Mouse (Mus musculus) neural tube, embryonic 12.5 days (tissue): ENCODE measurements around the gene Klf15. TPM values are rescaled to one million over a fixed set of nuclear protein-coding genes. Genes with fewer than 3 reads are reported as not detected.

Experiments used
- ATAC-seq: fragments of 200-750 bp; cut with Nextera tagmentation; 2 replicates; pipeline ENCODE4 v1.8.0; 2017; ENCODE audit warnings: low read depth, mild to moderate bottlenecking, moderate TSS enrichment, moderate library complexity; ENCODE audit not compliant: low FRiP score
- H3K27ac ChIP-seq: fragments of 300-500 bp; sonication (generic); 2 replicates; pipeline ENCODE4 v1.5.1; 2016
- H3K27me3 ChIP-seq: fragments of 300-500 bp; sonication (generic); replicated peaks from 2 replicates; pipeline ENCODE4 v1.6.1; 2016; ENCODE audit warnings: mild to moderate bottlenecking
- H3K36me3 ChIP-seq: fragments of 300-500 bp; sonication (generic); 2 replicates; pipeline ENCODE4 v1.6.1; 2016; ENCODE audit warnings: mild to moderate bottlenecking
- H3K4me1 ChIP-seq: fragments of 300-500 bp; sonication (generic); 2 replicates; pipeline ENCODE4 v1.6.1; 2016
- H3K4me2 ChIP-seq: fragments of 300-500 bp; sonication (generic); replicated peaks from 2 replicates; pipeline ENCODE4 v1.6.1; 2016; ENCODE audit warnings: mild to moderate bottlenecking
- H3K4me3 ChIP-seq: fragments of 300-500 bp; sonication (generic); 2 replicates; pipeline ENCODE4 v1.5.1; 2016
- H3K9ac ChIP-seq: fragments of 300-500 bp; sonication (generic); 2 replicates; pipeline ENCODE4 v1.6.1; 2016; ENCODE audit warnings: mild to moderate bottlenecking
- H3K9me3 ChIP-seq: fragments of 300-500 bp; sonication (generic); 2 replicates; pipeline ENCODE4 v1.6.1; 2016; ENCODE audit warnings: mild to moderate bottlenecking
- WGBS: fragments of 180-500 bp; shearing (Covaris S2); methylation state at CpG from one replicate; pipeline ENCODE4 v1.1.7; 2016; 5-methylcytosine and 5-hydroxymethylcytosine counted together
- polyA plus RNA-seq: library from polyadenylated mRNA; unstranded; fragments of >200 nt; fragmentation: Nextera tagmentation; extraction: Ambion mirVana; gene quantifications from 2 replicates; pipeline ENCODE4 v1.2.1, GENCODE M21; 2016

Klf15 gene
- polyA plus RNA-seq, 1 experiment from 2014 or later = 6.6 TPM

GRCm38 (mm10) chr6:90476941-90477518 is 14.7 kb downstream of the Klf15 start:
- H3K36me3 ChIP-seq = no peaks in the 10 kb centered on the region
- no peak overlapping the region for H3K4me2 ChIP-seq
- H3K9ac ChIP-seq = no peak overlapping the region
- H3K4me1 ChIP-seq = peaks cover 6% of the 10 kb centered on the region; the same call in 1 of the 2 replicates
- H3K27ac ChIP-seq = no peak overlapping the region
- H3K27me3 ChIP-seq = no peaks in the 10 kb centered on the region
- 65% methylated on average over 14 of the region's 14 CpGs for WGBS
- H3K9me3 ChIP-seq = no peaks in the 10 kb centered on the region
- no peak overlapping the region for H3K4me3 ChIP-seq
- no peak for ATAC-seq

GRCm38 (mm10) chr6:90484249-90484648 is 21.9 kb downstream of the Klf15 start:
- H3K36me3 ChIP-seq = no peaks in the 10 kb centered on the region
- H3K27me3 ChIP-seq = no peaks in the 10 kb centered on the region
- no peak overlapping the region for H3K27ac ChIP-seq
- ATAC-seq = no peak
- H3K9ac ChIP-seq = no peak overlapping the region
- WGBS = 69% methylated on average over 3 of the region's 3 CpGs
- H3K4me3 ChIP-seq = no peak overlapping the region
- no peaks in the 10 kb centered on the region for H3K4me1 ChIP-seq
- H3K9me3 ChIP-seq = no peaks in the 10 kb centered on the region
- no peak overlapping the region for H3K4me2 ChIP-seq

GRCm38 (mm10) chr6:90484876-90485275 is 22.5 kb downstream of the Klf15 start:
- Histone ChIP-seq H3K36me3 (no peaks in the 10 kb centered on the region), H3K9me3 (no peaks in the 10 kb centered on the region), H3K27me3 (no peaks in the 10 kb centered on the region), H3K27ac (no peak overlapping the region), H3K4me1 (no peaks in the 10 kb centered on the region), H3K9ac (no peak overlapping the region), H3K4me3 (no peak overlapping the region), H3K4me2 (no peak overlapping the region)
- ATAC-seq = no peak
- 86% methylated on average over 5 of the region's 5 CpGs for WGBS

GRCm38 (mm10) chr6:90486176-90486921 is 24.0 kb downstream of the Klf15 start, which contains the start of gene Aldh1l1:
Gene Aldh1l1, plus strand, starts transcription at chr6:90486427.
- H3K4me3 ChIP-seq = no peak within 1 kb of the TSS
- no peaks in the 10 kb centered on the region for H3K4me1 ChIP-seq
- H3K36me3 ChIP-seq = no peaks in the 10 kb centered on the region
- no peak within 1 kb of the TSS for H3K27ac ChIP-seq
- no peak within 1 kb of the TSS for H3K4me2 ChIP-seq
- no peaks in the 10 kb centered on the region for H3K27me3 ChIP-seq
- WGBS = 81% methylated on average over 12 of the region's 12 CpGs
- no peak within 1 kb of the TSS for H3K9ac ChIP-seq
- H3K9me3 ChIP-seq = no peaks in the 10 kb centered on the region
- no peak for ATAC-seq

GRCm38 (mm10) chr6:90487531-90487930 is 25.2 kb downstream of the Klf15 start:
- 85% methylated on average over 1 of the region's 1 CpGs for WGBS
- H3K27me3 ChIP-seq = no peaks in the 10 kb centered on the region

GRCm38 (mm10) chr6:90489532-90489931 is 27.2 kb downstream of the Klf15 start:
- no peaks in the 10 kb centered on the region for H3K36me3 ChIP-seq
- no peak overlapping the region for H3K4me2 ChIP-seq
- ATAC-seq = no peak
- no peaks in the 10 kb centered on the region for H3K9me3 ChIP-seq
- H3K4me1 ChIP-seq = no peaks in the 10 kb centered on the region
- H3K27ac ChIP-seq = no peak overlapping the region
- WGBS = 96% methylated on average over 3 of the region's 3 CpGs
- no peak overlapping the region for H3K9ac ChIP-seq
- H3K4me3 ChIP-seq = no peak overlapping the region
- H3K27me3 ChIP-seq = no peaks in the 10 kb centered on the region

More at GRCm38 (mm10) chr6:90487531-90487930, 25.2 kb downstream of the Klf15 start:
- Histone ChIP-seq H3K36me3 (no peaks in the 10 kb centered on the region), H3K9ac (no peak overlapping the region), H3K4me2 (no peak overlapping the region), H3K9me3 (no peaks in the 10 kb centered on the region), H3K27ac (no peak overlapping the region), H3K4me3 (no peak overlapping the region), H3K4me1 (no peaks in the 10 kb centered on the region)
- ATAC-seq = no peak

- Histone ChIP-seq H3K4me3 (no peak overlapping the region), H3K9ac (no peak overlapping the region), H3K4me2 (no peak overlapping the region), H3K4me1 (no peaks in the 10 kb centered on the region), H3K9me3 (no peaks in the 10 kb centered on the region), H3K36me3 (no peaks in the 10 kb centered on the region), H3K27me3 (no peaks in the 10 kb centered on the region), H3K27ac (no peak overlapping the region)
- 86% methylated on average over 2 of the region's 2 CpGs for WGBS
- ATAC-seq = no peak
These were observed 28.6 kb downstream of the Klf15 start for GRCm38 (mm10) chr6:90490976-90491375.

- 87% methylated on average over 10 of the region's 10 CpGs for WGBS
- Histone ChIP-seq H3K9me3 (no peaks in the 10 kb centered on the region), H3K36me3 (no peaks in the 10 kb centered on the region), H3K4me1 (no peaks in the 10 kb centered on the region), H3K9ac (no peak overlapping the region), H3K27ac (no peak overlapping the region), H3K4me3 (no peak overlapping the region), H3K4me2 (no peak overlapping the region), H3K27me3 (no peaks in the 10 kb centered on the region)
- no peak for ATAC-seq
These were observed 29.8 kb downstream of the Klf15 start for GRCm38 (mm10) chr6:90491956-90492744.

- Histone ChIP-seq H3K9me3 (no peaks in the 10 kb centered on the region), H3K36me3 (no peaks in the 10 kb centered on the region), H3K4me1 (no peaks in the 10 kb centered on the region), H3K4me2 (no peak overlapping the region), H3K9ac (no peak overlapping the region), H3K27ac (no peak overlapping the region), H3K27me3 (no peaks in the 10 kb centered on the region), H3K4me3 (no peak overlapping the region)
- 70% methylated on average over 3 of the region's 3 CpGs for WGBS
- no peak for ATAC-seq
These were observed 31.8 kb downstream of the Klf15 start for GRCm38 (mm10) chr6:90494155-90494554.

GRCm38 (mm10) chr6:90494566-90494965 is 32.2 kb downstream of the Klf15 start:
- H3K36me3 ChIP-seq = no peaks in the 10 kb centered on the region
- H3K4me1 ChIP-seq = no peaks in the 10 kb centered on the region
- H3K9me3 ChIP-seq = no peaks in the 10 kb centered on the region
- no peak overlapping the region for H3K4me3 ChIP-seq
- no peaks in the 10 kb centered on the region for H3K27me3 ChIP-seq
- no peak overlapping the region for H3K4me2 ChIP-seq
- no peak for ATAC-seq
- H3K27ac ChIP-seq = no peak overlapping the region
- no peak overlapping the region for H3K9ac ChIP-seq
- WGBS = 90% methylated on average over 3 of the region's 3 CpGs

GRCm38 (mm10) chr6:90495282-90495912 is 33.0 kb downstream of the Klf15 start:
- H3K27me3 ChIP-seq = no peaks in the 10 kb centered on the region
- peak; percentile 48; the same call in 1 of the 2 replicates for ATAC-seq

GRCm38 (mm10) chr6:90496217-90496616 is 33.8 kb downstream of the Klf15 start:
- WGBS = 80% methylated on average over 3 of the region's 3 CpGs
- Histone ChIP-seq H3K4me2 (no peak overlapping the region), H3K9me3 (no peaks in the 10 kb centered on the region), H3K9ac (no peak overlapping the region), H3K27ac (no peak overlapping the region), H3K36me3 (no peaks in the 10 kb centered on the region), H3K27me3 (no peaks in the 10 kb centered on the region), H3K4me1 (no peaks in the 10 kb centered on the region), H3K4me3 (no peak overlapping the region)
- ATAC-seq = no peak

More at GRCm38 (mm10) chr6:90495282-90495912, 33.0 kb downstream of the Klf15 start:
- 56% methylated on average over 6 of the region's 7 CpGs for WGBS
- Histone ChIP-seq H3K4me3 (no peak overlapping the region), H3K36me3 (no peaks in the 10 kb centered on the region), H3K27ac (no peak overlapping the region), H3K9ac (no peak overlapping the region), H3K4me2 (no peak overlapping the region), H3K4me1 (no peaks in the 10 kb centered on the region), H3K9me3 (no peaks in the 10 kb centered on the region)
